Mouse (Mus musculus): ENCODE results near the gene Pgk1. TPM values are rescaled to one million over a fixed set of nuclear protein-coding genes. Genes with fewer than 3 reads are reported as not detected.

Pgk1 gene
- polyA plus RNA-seq (2012; rRNA removed) = 21.5 and 22.9 TPM in 2 replicates

GRCm38 (mm10) chrX:106186713-106187649 lies at the start of gene Pgk1:
TSS of gene Pgk1 (plus strand) at chrX:106187100.

GRCm38 (mm10) chrX:106142936-106143335 lies 44.0 kb upstream of the Pgk1 start, which contains the start of gene Tlr13:
TSS of gene Tlr13 (plus strand) at chrX:106143204.

GRCm38 (mm10) chrX:106221058-106221457 lies 34.2 kb downstream of the Pgk1 start, which contains the start of gene Taf9b:
TSS of gene Taf9b (minus strand) at chrX:106221158.

Other genes with a start within 250 kb of the Pgk1 start
- 0.92 and 1.8 TPM in 2 replicates for gene Magt1, start 175.2 kb upstream of the Pgk1 start, polyA plus RNA-seq (2012; rRNA removed)
- gene Cox7b, start 171.4 kb upstream of the Pgk1 start, polyA plus RNA-seq (2012; rRNA removed) = 52.5 and 71.1 TPM in 2 replicates
- gene Atp7a, start 159.8 kb upstream of the Pgk1 start, polyA plus RNA-seq (2012; rRNA removed) = 0.31 and 0.67 TPM in 2 replicates
- 0.03 and 0.06 TPM in 2 replicates for gene Tlr13, start 43.9 kb upstream of the Pgk1 start, polyA plus RNA-seq (2012; rRNA removed)
- 0.46 and 0.80 TPM in 2 replicates for gene Taf9b, start 34.1 kb downstream of the Pgk1 start, polyA plus RNA-seq (2012; rRNA removed)
- not detected in 2 replicates for gene Fnd3c2, start 68.3 kb downstream of the Pgk1 start, polyA plus RNA-seq (2012; rRNA removed)